Mouse (Mus musculus): ENCODE results near the gene Itm2b.

DNA sequence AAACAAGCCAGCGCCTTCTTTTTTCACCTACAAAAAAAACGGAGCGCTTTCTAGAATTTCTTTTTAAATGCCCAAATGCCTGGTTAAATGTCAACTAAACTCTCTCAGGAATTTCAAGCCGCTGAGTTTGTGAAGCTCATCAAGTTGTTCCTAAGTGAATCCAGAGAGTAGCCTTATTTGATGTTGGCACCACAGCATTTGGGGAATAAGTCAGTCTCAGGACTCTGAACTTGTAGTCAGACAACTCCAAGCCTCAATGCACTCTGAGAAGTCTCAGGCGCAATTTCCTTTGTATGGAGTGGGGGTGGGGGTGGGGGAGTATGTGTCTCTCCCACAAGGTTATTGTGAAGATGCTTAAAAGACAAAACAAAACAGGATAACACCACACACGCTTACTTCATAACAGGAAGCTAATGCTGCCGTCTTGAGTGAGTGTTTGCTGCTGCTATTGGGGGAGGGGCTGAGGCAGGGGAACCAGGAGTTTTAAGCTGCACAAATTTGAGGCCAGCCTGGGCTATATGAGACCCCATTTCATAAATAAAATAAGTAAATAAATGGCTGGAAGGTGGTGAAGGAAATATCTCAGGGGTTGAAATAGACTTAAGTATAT, 35.9 kb downstream of the Itm2b start:
- TF ChIP-seq POLR2A (IDR thresholded peaks at IDR 0.05; ENCODE audit: insufficient read depth, low read length) (no peak), CTCF (IDR thresholded peaks at IDR 0.05; ENCODE audit: low read depth, low read length) (no peak)

All from ES-Bruce4 (cell line).